Mouse (Mus musculus) heart, embryonic 16.5 days (tissue): ENCODE measurements around the gene Gm10382. TPM values are rescaled to one million over a fixed set of nuclear protein-coding genes. Genes with fewer than 3 reads are reported as not detected.
"Not testable (repeated sequence)": the region's sequence is repeated elsewhere in the genome, so short reads cannot be mapped to it uniquely, and the experiment has no call there.

Experiments
- ATAC-seq: fragments of 200-750 bp; cut with Nextera tagmentation; replicated peaks from 2 replicates; pipeline ENCODE4 v1.8.0; 2017; ENCODE audit warnings: moderate number of reproducible peaks; ENCODE audit not compliant: insufficient read depth, low FRiP score; ENCODE audit errors: extremely low read depth
- H3K27ac ChIP-seq: fragments of 300-500 bp; sonication (generic); 2 replicates; pipeline ENCODE4 v1.5.1; 2014; ENCODE audit warnings: mild to moderate bottlenecking, low read length, control low read depth, moderate library complexity
- H3K27me3 ChIP-seq: fragments of 300-500 bp; sonication (generic); 2 replicates; pipeline ENCODE4 v1.6.1; 2014; ENCODE audit warnings: low read length, mixed read lengths; ENCODE audit not compliant: control insufficient read depth, insufficient read depth
- H3K36me3 ChIP-seq: fragments of 300-500 bp; sonication (generic); 2 replicates; pipeline ENCODE4 v1.6.1; 2014; ENCODE audit not compliant: control insufficient read depth, insufficient read depth
- H3K4me1 ChIP-seq: fragments of 300-500 bp; sonication (generic); 2 replicates; pipeline ENCODE4 v1.6.1; 2014; ENCODE audit warnings: low read length, mixed read lengths; ENCODE audit not compliant: control insufficient read depth, insufficient read depth
- H3K4me2 ChIP-seq: fragments of 300-500 bp; sonication (generic); 2 replicates; pipeline ENCODE4 v1.6.1; 2014; ENCODE audit warnings: low read depth, mild to moderate bottlenecking, control low read depth, low read length
- H3K4me3 ChIP-seq: fragments of 300-500 bp; sonication (generic); 2 replicates; pipeline ENCODE4 v1.5.1; 2014; ENCODE audit warnings: mild to moderate bottlenecking, control low read depth, low read length
- H3K9ac ChIP-seq: fragments of 300-500 bp; sonication (generic); 2 replicates; pipeline ENCODE4 v1.6.1; 2014; ENCODE audit warnings: low read length, control low read depth
- H3K9me3 ChIP-seq: fragments of 300-500 bp; sonication (generic); replicated peaks from 2 replicates; pipeline ENCODE4 v1.6.1; 2016; ENCODE audit warnings: low read length; ENCODE audit not compliant: control insufficient read depth
- WGBS: fragments of 180-500 bp; shearing (Covaris S2); extraction: QIAGEN DNeasy Blood & Tissue Kit; methylation state at CpG from one replicate; pipeline ENCODE4 v1.1.7; 2014; 5-methylcytosine and 5-hydroxymethylcytosine counted together
- polyA plus RNA-seq: library from polyadenylated mRNA; unstranded; fragments of >200 nt; fragmentation: Nextera tagmentation; extraction: Ambion mirVana; gene quantifications from 2 replicates; pipeline ENCODE4 v1.2.1, GENCODE M21; 2015

Gm10382 gene
- polyA plus RNA-seq, 1 experiment from 2014 or later = 0.30 TPM

DNA sequence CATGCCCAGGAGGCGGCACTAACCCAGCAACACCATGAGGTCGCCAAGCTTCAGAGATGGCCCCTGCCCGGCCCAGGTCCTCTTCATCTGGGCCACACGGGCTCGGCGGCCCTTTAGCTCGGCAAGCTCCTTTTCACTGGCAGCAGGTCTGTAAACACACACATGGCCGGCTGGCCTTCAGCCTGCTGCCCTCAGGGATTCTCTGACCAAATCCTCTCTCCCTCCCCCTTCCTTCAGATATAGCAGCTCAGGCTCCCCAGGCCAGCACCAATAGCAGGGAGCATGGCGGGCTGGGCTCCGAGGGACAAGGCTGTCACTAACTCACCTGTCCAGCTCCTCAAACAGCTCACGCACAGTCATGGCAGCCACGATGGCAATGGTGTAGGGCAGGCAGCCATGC lies 29.5 kb downstream of the Gm10382 start:
- H3K27me3 ChIP-seq = no peaks in the 10 kb centered on the region
- no peaks in the 10 kb centered on the region for H3K4me1 ChIP-seq
- no peak overlapping the region for H3K27ac ChIP-seq
- no peaks in the 10 kb centered on the region for H3K9me3 ChIP-seq
- ATAC-seq = no peak
- 90% methylated on average over 12 of the region's 12 CpGs for WGBS
- peaks cover 71% of the 10 kb centered on the region for H3K36me3 ChIP-seq
- no peak overlapping the region for H3K9ac ChIP-seq
- H3K4me2 ChIP-seq = no peak overlapping the region
- H3K4me3 ChIP-seq = no peak overlapping the region

DNA sequence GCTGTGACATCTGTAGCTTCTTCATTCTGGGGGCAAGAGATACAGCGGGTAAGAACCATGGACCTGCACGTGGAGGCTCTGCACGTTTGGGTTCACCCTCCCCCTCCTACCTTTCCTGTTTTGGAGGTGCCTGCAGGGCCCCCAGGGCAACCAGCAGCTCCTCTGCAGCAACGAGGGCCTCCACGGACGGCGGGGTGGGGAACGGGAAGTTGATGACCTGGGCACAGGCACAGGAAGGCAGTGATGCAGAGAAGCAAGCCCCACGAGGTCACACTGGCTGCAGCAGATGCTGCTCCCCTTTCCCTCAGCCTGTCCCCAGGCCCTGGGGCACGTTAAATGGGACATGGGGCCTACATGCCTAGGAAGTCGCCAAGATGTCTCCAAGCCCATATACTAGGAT lies 30.0 kb downstream of the Gm10382 start:
- Histone ChIP-seq H3K36me3 (peaks cover 75% of the 10 kb centered on the region), H3K4me1 (no peaks in the 10 kb centered on the region), H3K27ac (no peak overlapping the region), H3K27me3 (no peaks in the 10 kb centered on the region), H3K4me2 (no peak overlapping the region), H3K4me3 (no peak overlapping the region), H3K9ac (no peak overlapping the region), H3K9me3 (no peaks in the 10 kb centered on the region)
- 81% methylated on average over 11 of the region's 11 CpGs for WGBS
- no peak for ATAC-seq

DNA sequence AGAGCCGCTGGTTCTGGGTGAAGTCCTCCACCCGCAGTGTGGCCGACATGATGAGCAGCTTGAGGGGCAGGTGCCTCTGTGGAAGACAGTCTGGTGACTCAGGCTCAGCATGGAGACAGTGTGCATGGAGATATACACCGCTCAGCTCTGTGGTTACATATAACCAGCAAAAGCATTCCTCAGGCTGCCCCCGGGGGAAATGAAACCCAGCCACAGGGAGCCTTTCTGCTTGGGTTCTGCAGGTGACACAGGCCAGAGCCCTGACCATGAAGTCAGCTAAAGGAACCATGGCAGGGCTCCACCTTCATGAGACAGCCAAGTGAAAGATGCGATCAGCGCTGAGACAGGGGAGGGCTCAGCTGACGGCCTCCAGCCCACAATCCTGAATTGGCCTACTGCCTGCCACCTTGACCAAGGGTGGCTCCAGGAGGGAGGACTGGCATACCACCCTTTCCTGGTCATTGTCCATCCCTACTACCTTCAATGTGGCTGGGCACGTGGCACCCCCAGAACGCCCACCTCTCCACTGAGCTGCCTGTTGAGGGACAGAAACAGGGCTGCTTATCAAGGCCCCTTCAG lies 36.7 kb downstream of the Gm10382 start:
- no peak overlapping the region for H3K4me3 ChIP-seq
- no peak overlapping the region for H3K4me2 ChIP-seq
- no peak for ATAC-seq
- no peaks in the 10 kb centered on the region for H3K27me3 ChIP-seq
- 88% methylated on average over 10 of the region's 10 CpGs for WGBS
- H3K36me3 ChIP-seq = peaks cover 71% of the 10 kb centered on the region
- no peak overlapping the region for H3K27ac ChIP-seq
- no peak overlapping the region for H3K9ac ChIP-seq
- H3K4me1 ChIP-seq = no peaks in the 10 kb centered on the region
- no peaks in the 10 kb centered on the region for H3K9me3 ChIP-seq

DNA sequence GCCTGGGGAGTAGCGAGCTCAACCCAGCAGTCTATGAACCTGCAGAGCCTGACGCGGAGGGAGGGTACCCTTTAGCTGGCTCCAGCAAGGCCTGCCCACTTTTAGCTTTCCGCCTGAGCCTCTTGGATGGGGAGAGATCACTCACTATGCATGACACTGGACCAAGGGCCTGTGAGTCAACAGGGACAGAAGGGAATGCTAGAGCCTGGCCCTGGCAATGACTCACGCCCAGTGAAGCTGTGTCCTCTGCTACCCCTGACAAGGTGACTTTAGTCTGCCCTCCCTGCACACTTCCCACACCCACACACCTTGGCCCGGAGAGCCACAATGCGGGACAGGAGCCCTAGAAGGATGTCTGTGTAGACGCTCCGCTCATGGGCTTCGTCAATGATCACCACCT lies 37.2 kb downstream of the Gm10382 start:
- peaks cover 74% of the 10 kb centered on the region for H3K36me3 ChIP-seq
- H3K27ac ChIP-seq = no peak overlapping the region
- no peak overlapping the region for H3K4me3 ChIP-seq
- H3K9ac ChIP-seq = no peak overlapping the region
- no peaks in the 10 kb centered on the region for H3K27me3 ChIP-seq
- 75% methylated on average over 10 of the region's 10 CpGs for WGBS
- no peak overlapping the region for H3K4me2 ChIP-seq
- peak; percentile 38; the same call in 1 of the 2 replicates for ATAC-seq
- no peaks in the 10 kb centered on the region for H3K9me3 ChIP-seq
- no peaks in the 10 kb centered on the region for H3K4me1 ChIP-seq

DNA sequence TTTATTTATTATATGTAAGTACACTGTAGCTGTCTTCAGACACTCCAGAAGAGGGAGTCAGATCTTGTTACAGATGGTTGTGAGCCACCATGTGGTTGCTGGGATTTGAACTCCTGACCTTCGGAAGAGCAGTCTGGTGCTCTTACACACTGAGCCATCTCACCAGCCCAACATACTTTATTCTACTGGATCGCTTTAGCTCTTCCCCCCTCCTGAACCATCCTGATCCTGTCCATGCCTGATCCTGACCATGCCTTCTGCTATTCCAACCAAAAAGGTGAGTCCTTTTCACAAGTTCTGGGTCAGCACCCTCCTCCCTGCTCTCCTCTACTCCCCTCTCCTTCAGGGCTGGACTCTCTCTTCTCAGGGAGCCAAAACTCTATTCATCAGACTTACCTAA lies 43.2 kb downstream of the Gm10382 start:
- not testable (repeated sequence) for H3K4me1 ChIP-seq, H3K27me3 ChIP-seq, ATAC-seq, H3K9me3 ChIP-seq, H3K9ac ChIP-seq, H3K4me3 ChIP-seq, H3K27ac ChIP-seq, H3K4me2 ChIP-seq
- H3K36me3 ChIP-seq = peaks cover 31% of the 10 kb centered on the region
- 87% methylated on average over 2 of the region's 2 CpGs for WGBS

DNA sequence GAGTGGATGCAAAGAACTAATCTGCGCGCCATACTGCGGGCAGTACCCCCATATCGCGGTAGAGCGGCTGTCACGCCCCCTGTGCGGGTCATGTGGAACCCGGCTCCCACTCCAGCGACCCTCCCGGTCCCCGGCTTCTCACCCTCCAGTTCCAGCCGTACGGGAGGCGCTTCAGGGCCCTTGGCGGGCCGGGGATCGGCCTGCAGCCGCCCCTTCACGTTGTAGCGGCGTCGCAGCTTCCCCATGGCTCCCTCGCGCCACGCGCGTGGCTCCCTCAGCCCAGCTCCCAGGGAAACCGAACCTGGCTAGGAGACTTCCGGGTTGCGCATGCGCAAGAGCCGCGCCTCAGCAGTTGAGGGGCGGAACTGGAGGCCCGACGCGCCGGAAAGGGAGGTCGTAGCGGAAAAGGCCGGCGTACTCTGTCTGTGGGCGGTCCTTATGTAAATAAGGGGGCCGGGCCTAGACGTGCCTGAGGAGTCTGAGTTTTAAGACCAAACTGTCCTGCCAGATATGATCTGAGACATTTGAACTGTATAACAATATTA lies 44.7 kb downstream of the Gm10382 start, which contains the start of gene Dhx37:
Gene Dhx37 (minus strand): TSS at position 329 of the 545 bp plus-strand sequence.
- Histone ChIP-seq H3K27ac (peak within 1 kb of the TSS; percentile 56; the same call in 1 of the 2 replicates), H3K4me1 (peaks cover 8% of the 10 kb centered on the region)
- ATAC-seq = peak; percentile 95

DNA sequence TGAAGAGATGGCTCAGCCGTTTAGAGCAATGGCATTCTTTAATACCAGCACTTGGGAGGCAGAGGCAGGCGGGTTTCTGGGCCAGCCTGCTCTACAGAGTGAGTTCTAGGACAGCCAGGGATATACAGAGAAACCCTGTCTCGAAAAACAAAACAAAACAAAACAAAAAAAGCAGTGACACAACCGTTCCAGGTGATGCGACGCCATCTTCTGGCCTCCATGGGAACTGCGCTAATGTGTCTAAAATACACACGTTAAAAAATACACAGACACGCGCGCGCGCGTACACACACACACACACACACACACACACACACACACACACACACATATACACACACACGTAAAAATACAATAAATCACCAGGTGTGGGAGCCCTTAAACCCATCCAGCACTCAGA lies 45.2 kb downstream of the Gm10382 start:
- not testable (repeated sequence) for H3K27ac ChIP-seq, H3K27me3 ChIP-seq, H3K9me3 ChIP-seq, ATAC-seq, H3K9ac ChIP-seq, H3K4me1 ChIP-seq
- 54% methylated on average over 15 of the region's 15 CpGs for WGBS
- peak overlapping the region; percentile 87 for H3K4me3 ChIP-seq
- H3K36me3 ChIP-seq = peaks cover 17% of the 10 kb centered on the region
- peak overlapping the region; percentile 83 for H3K4me2 ChIP-seq

More for the DNA sequence above, 44.7 kb downstream of the Gm10382 start, which contains the start of gene Dhx37:
- no peaks in the 10 kb centered on the region for H3K27me3 ChIP-seq
- H3K9me3 ChIP-seq = no peaks in the 10 kb centered on the region
- under 1% methylated on average over 46 of the region's 46 CpGs for WGBS
- peaks cover 21% of the 10 kb centered on the region for H3K36me3 ChIP-seq
- peak within 1 kb of the TSS; percentile 92 for H3K9ac ChIP-seq
- peak within 1 kb of the TSS; percentile 87 for H3K4me3 ChIP-seq
- peak within 1 kb of the TSS; percentile 83 for H3K4me2 ChIP-seq

Other genes with a start within 250 kb of the Gm10382 start
- gene Ncor2, start 210.1 kb upstream of the Gm10382 start, polyA plus RNA-seq = 17.6 and 19.1 TPM in 2 replicates
- gene Scarb1, start 48.2 kb upstream of the Gm10382 start, polyA plus RNA-seq = 72.9 and 75.5 TPM in 2 replicates
- 928 and 945 TPM in 2 replicates for gene Ubc, start 880 bp downstream of the Gm10382 start, polyA plus RNA-seq
- gene Dhx37, start 44.8 kb downstream of the Gm10382 start, polyA plus RNA-seq = 8.5 and 10.5 TPM in 2 replicates
- gene Bri3bp, start 52.2 kb downstream of the Gm10382 start, polyA plus RNA-seq = 44.1 and 45.2 TPM in 2 replicates
- gene Aacs, start 86.5 kb downstream of the Gm10382 start, polyA plus RNA-seq = 15.6 and 16.7 TPM in 2 replicates
- gene Tmem132b, start 142.5 kb downstream of the Gm10382 start, polyA plus RNA-seq = 0.01 TPM in 1 of 2 replicates, not detected in the other